Mouse (Mus musculus) embryonic facial prominence, embryonic 14.5 days (tissue): Measurements from ENCODE around the gene Arl9. TPM values are rescaled to one million over a fixed set of nuclear protein-coding genes. Genes with fewer than 3 reads are reported as not detected.
"Not testable (repeated sequence)": the region's sequence is repeated elsewhere in the genome, so short reads cannot be mapped to it uniquely, and the experiment has no call there.

Experiments used
- ATAC-seq: fragments of 200-750 bp; cut with Nextera tagmentation; 2 replicates; pipeline ENCODE4 v1.8.0; 2017; ENCODE audit warnings: low read depth, moderate number of reproducible peaks, moderate TSS enrichment
- DNase-seq: peaks from one replicate; pipeline ENCODE4 v3.0.0-alpha.2; 2015; ENCODE audit warnings: low spot score
- H3K27ac ChIP-seq: fragments of 300-500 bp; sonication (generic); replicated peaks from 2 replicates; pipeline ENCODE4 v1.5.1; 2014; ENCODE audit warnings: low read depth, mild to moderate bottlenecking, low read length, moderate library complexity
- H3K27me3 ChIP-seq: fragments of 300-500 bp; sonication (generic); replicated peaks from 2 replicates; pipeline ENCODE4 v1.6.1; 2014; ENCODE audit warnings: low read length; ENCODE audit not compliant: control insufficient read depth, insufficient read depth
- H3K36me3 ChIP-seq: fragments of 300-500 bp; sonication (generic); 2 replicates; pipeline ENCODE4 v1.6.1; 2014; ENCODE audit warnings: low read length, mixed read lengths; ENCODE audit not compliant: control insufficient read depth, insufficient read depth
- H3K4me1 ChIP-seq: fragments of 300-500 bp; sonication (generic); 2 replicates; pipeline ENCODE4 v1.6.1; 2014; ENCODE audit warnings: antibody characterized with exemption, low read length; ENCODE audit not compliant: control insufficient read depth, insufficient read depth
- H3K4me2 ChIP-seq: fragments of 300-500 bp; sonication (generic); 2 replicates; pipeline ENCODE4 v1.6.1; 2014; ENCODE audit warnings: low read depth, mild to moderate bottlenecking, low read length, moderate library complexity, mixed read lengths
- H3K4me3 ChIP-seq: fragments of 300-500 bp; sonication (generic); 2 replicates; pipeline ENCODE4 v1.5.1; 2014; ENCODE audit warnings: low read depth, mild to moderate bottlenecking, low read length
- H3K9ac ChIP-seq: fragments of 300-500 bp; sonication (generic); 2 replicates; pipeline ENCODE4 v1.6.1; 2014; ENCODE audit warnings: low read depth, mild to moderate bottlenecking, low read length, moderate library complexity, mixed read lengths
- H3K9me3 ChIP-seq: fragments of 300-500 bp; sonication (generic); 2 replicates; pipeline ENCODE4 v1.6.1; 2016; ENCODE audit warnings: low read length; ENCODE audit not compliant: control insufficient read depth
- WGBS: fragments of 180-500 bp; shearing (Covaris S2); extraction: QIAGEN DNeasy Blood & Tissue Kit; methylation state at CpG from one replicate; pipeline ENCODE4 v1.1.7; 2014; 5-methylcytosine and 5-hydroxymethylcytosine counted together
- polyA plus RNA-seq: library from polyadenylated mRNA; unstranded; fragments of >200 nt; fragmentation: Nextera tagmentation; extraction: Ambion mirVana; gene quantifications from 2 replicates; pipeline ENCODE4 v1.2.1, GENCODE M21; 2014

Gene Arl9
- polyA plus RNA-seq, 1 experiment from 2014 or later = not detected

GRCm38 (mm10) chr5:76971115-76971514, 32.7 kb upstream of the Arl9 start:
- H3K4me2 ChIP-seq, H3K4me3 ChIP-seq, H3K27ac ChIP-seq, H3K9ac ChIP-seq, ATAC-seq, H3K27me3 ChIP-seq, DNase-seq, H3K9me3 ChIP-seq, H3K4me1 ChIP-seq: not testable (repeated sequence)
- WGBS = 82% methylated on average over 1 of the region's 1 CpGs
- H3K36me3 ChIP-seq = peaks cover 37% of the 10 kb centered on the region

GRCm38 (mm10) chr5:76973488-76973887, 30.4 kb upstream of the Arl9 start:
- peaks cover 35% of the 10 kb centered on the region for H3K36me3 ChIP-seq
- peak overlapping the region; percentile 89 for H3K4me2 ChIP-seq
- no peaks in the 10 kb centered on the region for H3K9me3 ChIP-seq
- peaks cover 5% of the 10 kb centered on the region for H3K4me1 ChIP-seq
- H3K27me3 ChIP-seq = no peaks in the 10 kb centered on the region
- ATAC-seq = no peak
- DNase-seq = no peak
- H3K27ac ChIP-seq = no peak overlapping the region
- H3K9ac ChIP-seq = peak overlapping the region; percentile 91; the same call in 1 of the 2 replicates
- 62% methylated on average over 3 of the region's 3 CpGs for WGBS
- H3K4me3 ChIP-seq = peak overlapping the region; percentile 89

- H3K4me2 ChIP-seq = peak overlapping the region; percentile 89
- WGBS = 2% methylated on average over 17 of the region's 17 CpGs
- H3K27me3 ChIP-seq = no peaks in the 10 kb centered on the region
- peaks cover 35% of the 10 kb centered on the region for H3K36me3 ChIP-seq
- no peaks in the 10 kb centered on the region for H3K9me3 ChIP-seq
- H3K9ac ChIP-seq = peak overlapping the region; percentile 91
- peak overlapping the region; percentile 89 for H3K4me3 ChIP-seq
- DNase-seq (no peak), ATAC-seq (peak; percentile 17)
- H3K4me1 ChIP-seq = peaks cover 5% of the 10 kb centered on the region
- peak overlapping the region; percentile 33; the same call in 1 of the 2 replicates for H3K27ac ChIP-seq
These were observed 29.7 kb upstream of the Arl9 start for GRCm38 (mm10) chr5:76974207-76974553.

GRCm38 (mm10) chr5:76974554-76975285, 29.1 kb upstream of the Arl9 start, which contains the start of gene Srp72:
Gene Srp72 (plus strand): TSS chr5:76974683.
- Histone ChIP-seq H3K4me3 (peak within 1 kb of the TSS; percentile 89), H3K27ac (peak within 1 kb of the TSS; percentile 89), H3K9me3 (no peaks in the 10 kb centered on the region), H3K27me3 (no peaks in the 10 kb centered on the region), H3K9ac (peak within 1 kb of the TSS; percentile 91), H3K36me3 (peaks cover 35% of the 10 kb centered on the region), H3K4me1 (peaks cover 5% of the 10 kb centered on the region), H3K4me2 (peak within 1 kb of the TSS; percentile 89)
- WGBS = under 1% methylated on average over 48 of the region's 60 CpGs
- peak; percentile 93 for DNase-seq
- peak; percentile 95 for ATAC-seq

GRCm38 (mm10) chr5:76975736-76976135, 28.1 kb upstream of the Arl9 start:
- no peak for ATAC-seq

GRCm38 (mm10) chr5:76984015-76984414, 19.8 kb upstream of the Arl9 start:
- Histone ChIP-seq H3K4me3 (no peak overlapping the region), H3K4me2 (no peak overlapping the region), H3K27me3 (no peaks in the 10 kb centered on the region), H3K27ac (no peak overlapping the region), H3K4me1 (no peaks in the 10 kb centered on the region), H3K9me3 (no peaks in the 10 kb centered on the region), H3K36me3 (peaks cover 92% of the 10 kb centered on the region), H3K9ac (no peak overlapping the region)
- DNase-seq (no peak), ATAC-seq (no peak)
- WGBS = 95% methylated on average over 11 of the region's 11 CpGs

More at GRCm38 (mm10) chr5:76975736-76976135, 28.1 kb upstream of the Arl9 start:
- Histone ChIP-seq H3K4me2 (peak overlapping the region; percentile 73), H3K4me1 (peaks cover 5% of the 10 kb centered on the region), H3K4me3 (peak overlapping the region; percentile 89), H3K27me3 (no peaks in the 10 kb centered on the region), H3K36me3 (peaks cover 38% of the 10 kb centered on the region), H3K9me3 (no peaks in the 10 kb centered on the region), H3K27ac (no peak overlapping the region), H3K9ac (peak overlapping the region; percentile 91; the same call in 1 of the 2 replicates)
- 84% methylated on average over 8 of the region's 8 CpGs for WGBS
- DNase-seq = no peak

GRCm38 (mm10) chr5:76990789-76991188, 13.1 kb upstream of the Arl9 start:
- Histone ChIP-seq H3K27me3 (no peaks in the 10 kb centered on the region), H3K9me3 (no peaks in the 10 kb centered on the region), H3K9ac (no peak overlapping the region), H3K4me3 (no peak overlapping the region), H3K4me1 (no peaks in the 10 kb centered on the region), H3K36me3 (peaks cover 94% of the 10 kb centered on the region), H3K27ac (no peak overlapping the region), H3K4me2 (no peak overlapping the region)
- ATAC-seq (no peak), DNase-seq (no peak)
- 92% methylated on average over 3 of the region's 3 CpGs for WGBS

- no peak for DNase-seq
- H3K9me3 ChIP-seq = no peaks in the 10 kb centered on the region
- no peak overlapping the region for H3K27ac ChIP-seq
- H3K9ac ChIP-seq = no peak overlapping the region
- peaks cover 93% of the 10 kb centered on the region for H3K36me3 ChIP-seq
- H3K4me2 ChIP-seq = no peak overlapping the region
- H3K4me3 ChIP-seq = no peak overlapping the region
- no peak for ATAC-seq
- no peaks in the 10 kb centered on the region for H3K27me3 ChIP-seq
- WGBS = 94% methylated on average over 5 of the region's 5 CpGs
- H3K4me1 ChIP-seq = no peaks in the 10 kb centered on the region
These were observed 10.6 kb upstream of the Arl9 start for GRCm38 (mm10) chr5:76993174-76993814.
